Mouse (Mus musculus) erythroblast, embryonic 14.5 days (primary cell): ENCODE results near the gene Crb3. TPM values are rescaled to one million over a fixed set of nuclear protein-coding genes. Genes with fewer than 3 reads are reported as not detected.

Experiments
- H3K27me3 ChIP-seq: 2 replicates; pipeline ENCODE4 v1.6.1; 2012; ENCODE audit warnings: inconsistent platforms; ENCODE audit not compliant: control insufficient read depth
- H3K36me3 ChIP-seq: 2 replicates; pipeline ENCODE4 v1.6.1; 2012; ENCODE audit warnings: mild to moderate bottlenecking, inconsistent platforms; ENCODE audit not compliant: control insufficient read depth
- H3K4me1 ChIP-seq: 2 replicates; pipeline ENCODE4 v1.6.1; 2012; ENCODE audit warnings: inconsistent platforms; ENCODE audit not compliant: control insufficient read depth
- H3K4me3 ChIP-seq: replicated peaks from 2 replicates; pipeline ENCODE3; 2012; ENCODE audit warnings: moderate library complexity, mild to moderate bottlenecking, inconsistent platforms
- H3K9me3 ChIP-seq: 2 replicates; pipeline ENCODE4 v1.6.1; 2012; ENCODE audit warnings: low read length, inconsistent platforms, mixed read lengths; ENCODE audit not compliant: control insufficient read depth
- GATA1 ChIP-seq: IDR thresholded peaks from 2 replicates; pipeline ENCODE4 v1.6.1; 2012; ENCODE audit warnings: low read length, inconsistent platforms, mixed read lengths
- TAL1 ChIP-seq: IDR thresholded peaks from 3 replicates; pipeline ENCODE4 v1.6.1; 2012; ENCODE audit warnings: low read length, inconsistent platforms, mixed read lengths
- polyA plus RNA-seq: library from polyadenylated mRNA; stranded (reverse); fragments of >175 nt; gene quantifications from 2 replicates; pipeline ENCODE4 v1.2.3, GENCODE M21; 2012

Gene Crb3
- polyA plus RNA-seq, 1 experiment: 0.05 TPM

DNA sequence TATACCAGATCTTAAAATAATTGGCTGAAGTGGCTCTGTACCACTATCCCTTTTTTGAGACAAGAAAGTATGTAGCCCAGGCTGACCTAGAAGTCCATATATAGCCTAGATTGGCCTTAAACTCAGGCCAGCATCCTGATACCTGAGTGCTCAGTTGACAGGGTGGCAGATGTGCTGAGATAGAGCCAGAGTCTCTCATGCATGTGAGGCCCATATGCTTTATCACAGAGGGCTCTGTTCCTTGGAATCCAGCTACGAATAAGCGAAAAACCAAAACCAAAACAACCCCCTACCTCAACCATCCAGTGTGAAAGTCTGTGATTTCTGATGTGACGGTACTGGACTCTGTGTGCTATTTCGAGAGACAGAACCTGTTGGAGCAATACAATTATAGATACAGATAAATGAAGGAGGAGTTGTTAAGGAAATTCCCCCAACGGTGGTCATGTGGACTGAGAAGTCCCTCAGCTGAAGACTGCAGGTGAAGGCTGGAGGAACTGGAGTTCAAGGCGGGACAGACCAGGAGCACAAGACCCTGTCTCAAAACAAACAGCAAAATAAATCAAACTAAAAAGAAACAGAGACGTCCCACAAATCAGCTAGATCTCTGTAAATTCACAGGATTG is 49.2 kb downstream of the Crb3 start:
- TF ChIP-seq TAL1 (no peak), GATA1 (no peak)
- no peaks in the 10 kb centered on the region for H3K9me3 ChIP-seq
- H3K4me1 ChIP-seq: peaks cover 5% of the 10 kb centered on the region
- H3K4me3 ChIP-seq: no peak overlapping the region
- peaks cover 38% of the 10 kb centered on the region for H3K27me3 ChIP-seq
- H3K36me3 ChIP-seq: no peaks in the 10 kb centered on the region

DNA sequence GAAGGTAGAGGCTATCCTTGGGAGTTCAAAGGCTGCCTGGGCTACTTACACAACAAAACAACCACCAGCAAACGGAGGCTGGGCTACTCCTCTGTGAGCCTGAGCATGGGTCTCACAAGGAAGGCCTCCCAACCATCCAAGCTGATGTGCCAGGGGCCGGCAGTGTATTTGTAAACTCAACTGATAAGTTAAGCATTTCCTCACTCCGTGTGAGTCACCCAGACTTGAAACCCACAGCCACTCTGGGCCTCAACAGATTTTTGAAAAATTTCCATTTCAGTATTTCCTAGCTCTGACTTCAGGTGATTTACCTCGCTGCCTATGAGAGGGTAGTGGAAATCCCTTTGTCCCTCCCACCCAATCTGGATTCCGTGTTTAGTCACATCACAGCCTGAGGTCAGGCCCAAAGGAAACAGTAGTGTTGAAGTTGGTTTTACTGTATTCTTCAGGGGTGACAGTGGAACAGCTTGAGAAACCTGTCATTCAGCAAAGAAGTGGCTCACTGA is 49.8 kb downstream of the Crb3 start:
- H3K36me3 ChIP-seq: no peaks in the 10 kb centered on the region
- peaks cover 34% of the 10 kb centered on the region for H3K27me3 ChIP-seq
- no peaks in the 10 kb centered on the region for H3K9me3 ChIP-seq
- H3K4me1 ChIP-seq: peaks cover 5% of the 10 kb centered on the region
- no peak overlapping the region for H3K4me3 ChIP-seq
- TF ChIP-seq TAL1 (no peak), GATA1 (no peak)

DNA sequence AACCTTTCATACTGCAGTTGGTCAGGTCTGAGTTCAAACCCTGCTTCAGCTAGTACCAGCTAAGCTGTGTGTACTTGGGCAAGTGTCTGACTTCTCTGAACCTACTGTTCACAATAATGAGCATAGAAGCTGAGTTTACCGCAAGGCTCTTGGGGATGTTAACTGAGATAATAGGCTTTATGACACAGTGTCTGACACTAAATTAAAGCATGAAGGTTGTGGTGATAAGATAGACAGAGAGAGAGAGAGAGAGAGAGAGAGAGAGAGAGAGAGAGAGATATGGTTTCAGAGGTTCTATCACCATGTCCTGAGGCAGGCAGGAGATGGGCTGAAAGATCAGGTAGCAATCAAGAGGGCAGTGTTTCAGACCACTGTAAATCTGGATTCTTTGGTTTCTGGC is 51.1 kb downstream of the Crb3 start:
- Histone ChIP-seq H3K27me3 (peaks cover 26% of the 10 kb centered on the region), H3K4me1 (peaks cover 5% of the 10 kb centered on the region), H3K36me3 (no peaks in the 10 kb centered on the region), H3K4me3 (no peak overlapping the region), H3K9me3 (no peaks in the 10 kb centered on the region)
- TF ChIP-seq GATA1 (no peak), TAL1 (no peak)

DNA sequence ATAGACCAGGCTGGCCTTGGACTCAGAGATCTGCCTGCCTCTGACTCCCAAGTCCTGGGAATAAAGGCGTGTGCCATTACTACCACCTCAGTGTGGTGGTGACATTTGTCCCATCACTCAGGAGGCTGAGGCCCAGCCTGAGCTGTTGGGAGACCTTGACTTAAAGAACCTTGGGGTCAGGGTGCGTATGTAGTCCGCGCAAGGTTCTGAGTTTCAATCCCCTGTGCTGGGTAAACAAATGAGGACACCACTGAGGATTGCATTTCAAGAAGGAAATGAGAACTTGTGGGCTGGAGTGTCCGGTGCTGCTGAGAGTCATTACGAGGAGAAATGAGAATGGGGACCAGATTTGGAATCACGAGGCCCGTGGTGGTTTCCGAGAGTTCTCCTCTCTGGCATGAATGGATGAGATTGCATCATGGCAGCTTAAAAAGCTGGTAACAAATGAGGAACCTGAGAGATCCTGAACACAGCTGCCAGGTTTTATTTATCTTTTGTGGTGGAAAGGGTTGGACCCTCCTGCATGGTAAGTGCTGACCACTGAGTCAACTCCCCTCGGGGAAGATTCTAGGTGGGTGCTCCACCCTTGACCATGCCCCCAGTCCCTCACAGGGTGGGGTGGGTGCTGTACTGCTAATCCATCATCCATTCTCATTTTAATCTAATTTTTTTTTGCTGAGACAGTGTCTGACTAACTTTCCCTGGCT is 54.0 kb downstream of the Crb3 start:
- TF ChIP-seq TAL1 (no peak), GATA1 (no peak)
- no peaks in the 10 kb centered on the region for H3K36me3 ChIP-seq
- H3K27me3 ChIP-seq: peaks cover 16% of the 10 kb centered on the region
- no peaks in the 10 kb centered on the region for H3K9me3 ChIP-seq
- no peak overlapping the region for H3K4me3 ChIP-seq
- H3K4me1 ChIP-seq: peaks cover under 1% of the 10 kb centered on the region; the same call in 1 of the 2 replicates

Other genes starting within 250 kb of the Crb3 start
- 26.9 and 29.2 TPM in 2 replicates for gene Rfx2, start 228.1 kb upstream of the Crb3 start, polyA plus RNA-seq
- gene Acsbg2, start 184.7 kb upstream of the Crb3 start, polyA plus RNA-seq: not detected in 2 replicates
- gene 1700061G19Rik, start 183.6 kb upstream of the Crb3 start, polyA plus RNA-seq: not detected in 2 replicates
- gene Mllt1, start 123.7 kb upstream of the Crb3 start, polyA plus RNA-seq: 5.1 and 5.8 TPM in 2 replicates
- gene Acer1, start 77.0 kb upstream of the Crb3 start, polyA plus RNA-seq: 0.01 TPM in 1 of 2 replicates, not detected in the other
- gene Clpp, start 68.8 kb upstream of the Crb3 start, polyA plus RNA-seq: 12.3 and 14.6 TPM in 2 replicates
- gene Alkbh7, start 61.8 kb upstream of the Crb3 start, polyA plus RNA-seq: 2.1 and 2.9 TPM in 2 replicates
- not detected in 2 replicates for gene Pspn, start 59.1 kb upstream of the Crb3 start, polyA plus RNA-seq
- gene Gtf2f1, start 47.8 kb upstream of the Crb3 start, polyA plus RNA-seq: 31.9 and 32.9 TPM in 2 replicates
- not detected in 2 replicates for gene Gm17949, start 47.6 kb upstream of the Crb3 start, polyA plus RNA-seq
- 31.3 and 33.6 TPM in 2 replicates for gene Khsrp, start 27.6 kb upstream of the Crb3 start, polyA plus RNA-seq
- not detected in 2 replicates for gene Slc25a41, start 17.5 kb upstream of the Crb3 start, polyA plus RNA-seq
- 0.21 and 0.26 TPM in 2 replicates for gene Slc25a23, start 758 bp downstream of the Crb3 start, polyA plus RNA-seq
- gene Dennd1c, start 19.4 kb downstream of the Crb3 start, polyA plus RNA-seq: 0.03 and 0.09 TPM in 2 replicates
- not detected in 2 replicates for gene Tubb4a, start 28.7 kb downstream of the Crb3 start, polyA plus RNA-seq
- 0.04 TPM in 1 of 2 replicates, not detected in the other for gene Tnfsf9, start 46.2 kb downstream of the Crb3 start, polyA plus RNA-seq
- gene Cd70, start 90.7 kb downstream of the Crb3 start, polyA plus RNA-seq: not detected in 2 replicates
- gene Tnfsf14, start 135.1 kb downstream of the Crb3 start, polyA plus RNA-seq: 0.02 TPM in 1 of 2 replicates, not detected in the other
- 0.11 and 0.12 TPM in 2 replicates for gene C3, start 169.0 kb downstream of the Crb3 start, polyA plus RNA-seq
- gene Gpr108, start 189.3 kb downstream of the Crb3 start, polyA plus RNA-seq: 1.4 and 1.9 TPM in 2 replicates
- 0.04 and 0.18 TPM in 2 replicates for gene Trip10, start 190.3 kb downstream of the Crb3 start, polyA plus RNA-seq
- gene Vav1, start 220.0 kb downstream of the Crb3 start, polyA plus RNA-seq: 0.18 and 0.21 TPM in 2 replicates